Mouse (Mus musculus) liver, embryonic 12.5 days (tissue): ENCODE results near the gene Ndufa6. TPM values are rescaled to one million over a fixed set of nuclear protein-coding genes. Genes with fewer than 3 reads are reported as not detected.
"Not testable (repeated sequence)": the region's sequence is repeated elsewhere in the genome, so short reads cannot be mapped to it uniquely, and the experiment has no call there.

ENCODE experiments used
- ATAC-seq: fragments of 200-750 bp; cut with Nextera tagmentation; 2 replicates; pipeline ENCODE4 v1.8.0; 2017; ENCODE audit warnings: moderate number of reproducible peaks, mild to moderate bottlenecking, moderate library complexity
- H3K27ac ChIP-seq: fragments of 300-500 bp; sonication (generic); 2 replicates; pipeline ENCODE4 v1.5.1; 2016; ENCODE audit warnings: mild to moderate bottlenecking
- H3K27me3 ChIP-seq: fragments of 300-500 bp; sonication (generic); replicated peaks from 2 replicates; pipeline ENCODE4 v1.6.1; 2016; ENCODE audit warnings: mild to moderate bottlenecking, moderate library complexity
- H3K36me3 ChIP-seq: fragments of 300-500 bp; sonication (generic); 2 replicates; pipeline ENCODE4 v1.6.1; 2016; ENCODE audit warnings: mild to moderate bottlenecking, moderate library complexity
- H3K4me1 ChIP-seq: fragments of 300-500 bp; sonication (generic); 2 replicates; pipeline ENCODE4 v1.6.1; 2016
- H3K4me2 ChIP-seq: fragments of 300-500 bp; sonication (generic); 2 replicates; pipeline ENCODE4 v1.6.1; 2016; ENCODE audit warnings: mild to moderate bottlenecking, moderate library complexity
- H3K4me3 ChIP-seq: fragments of 300-500 bp; sonication (generic); 2 replicates; pipeline ENCODE4 v1.5.1; 2016; ENCODE audit warnings: mild to moderate bottlenecking, moderate library complexity
- H3K9ac ChIP-seq: fragments of 300-500 bp; sonication (generic); 2 replicates; pipeline ENCODE4 v1.6.1; 2016; ENCODE audit warnings: mild to moderate bottlenecking, moderate library complexity
- H3K9me3 ChIP-seq: fragments of 300-500 bp; sonication (generic); replicated peaks from 2 replicates; pipeline ENCODE4 v1.6.1; 2016; ENCODE audit warnings: mild to moderate bottlenecking, moderate library complexity
- WGBS: fragments of 180-500 bp; shearing (Covaris S2); methylation state at CpG from one replicate; pipeline ENCODE4 v1.1.7; 2016; ENCODE audit not compliant: insufficient replicate concordance; 5-methylcytosine and 5-hydroxymethylcytosine counted together
- polyA plus RNA-seq: library from polyadenylated mRNA; unstranded; fragments of >200 nt; fragmentation: Nextera tagmentation; extraction: Ambion mirVana; gene quantifications from 2 replicates; pipeline ENCODE4 v1.2.1, GENCODE M21; 2016

Gene Ndufa6
- polyA plus RNA-seq: 368 and 383 TPM in 2 replicates

DNA sequence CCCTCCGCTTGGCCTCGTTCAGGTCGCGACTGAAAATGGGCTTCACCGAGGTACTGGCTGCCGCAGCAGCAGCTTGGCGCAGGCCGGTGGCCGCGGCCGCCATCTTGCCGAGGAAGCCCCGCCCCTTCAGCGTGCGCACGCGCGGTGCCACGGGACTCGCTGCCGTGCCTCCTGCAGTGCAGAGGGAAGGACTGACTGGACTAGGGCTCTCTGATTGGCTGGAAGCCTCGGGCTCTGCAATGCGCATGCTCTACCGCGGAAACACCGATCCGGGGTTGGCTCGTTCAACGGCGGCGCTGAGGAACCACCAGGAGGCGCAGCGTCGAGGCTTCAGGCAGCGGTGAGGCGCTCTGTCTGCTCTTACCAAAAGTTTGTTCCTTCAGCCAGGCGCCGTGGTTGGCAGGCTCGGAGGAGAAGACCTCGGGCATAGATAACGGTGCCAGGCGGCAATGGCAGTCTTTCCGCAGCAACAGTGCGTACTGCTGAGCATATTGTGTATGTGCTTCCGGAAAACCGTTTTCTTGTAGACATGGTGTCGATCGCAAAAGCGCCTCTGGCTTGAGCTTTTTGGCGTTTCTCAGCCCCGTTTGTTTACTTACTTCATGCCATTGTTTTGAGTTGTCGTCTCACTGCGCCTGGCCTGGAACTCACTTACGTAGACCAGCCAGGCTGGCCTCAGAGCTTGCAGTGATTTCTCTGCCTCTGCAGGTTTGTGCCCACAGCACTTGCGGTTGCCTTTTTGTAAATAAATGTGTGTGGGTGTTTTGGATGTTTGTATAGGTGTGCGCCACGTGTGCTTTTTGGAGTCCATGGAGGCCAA is at the start of gene Ndufa6:
Gene Ndufa6 (minus strand): TSS at position 197 of the 820 bp plus-strand sequence.
- 2% methylated on average over 57 of the region's 57 CpGs for WGBS
- peaks cover 22% of the 10 kb centered on the region for H3K36me3 ChIP-seq
- peak; percentile 99 for ATAC-seq
- H3K9ac ChIP-seq: peak within 1 kb of the TSS; percentile 99
- peak within 1 kb of the TSS; percentile 94 for H3K27ac ChIP-seq
- no peaks in the 10 kb centered on the region for H3K9me3 ChIP-seq
- H3K27me3 ChIP-seq: no peaks in the 10 kb centered on the region
- peak within 1 kb of the TSS; percentile 96 for H3K4me3 ChIP-seq
- peaks cover 58% of the 10 kb centered on the region for H3K4me1 ChIP-seq
- H3K4me2 ChIP-seq: peak within 1 kb of the TSS; percentile 84

- no peak overlapping the region for H3K4me3 ChIP-seq
- no peaks in the 10 kb centered on the region for H3K4me1 ChIP-seq
- H3K4me2 ChIP-seq: no peak overlapping the region
- 74% methylated on average over 9 of the region's 9 CpGs for whole genome bisulfite sequencing
- no peak for ATAC-seq
- H3K9me3 ChIP-seq: no peaks in the 10 kb centered on the region
- H3K27ac ChIP-seq: no peak overlapping the region
- H3K9ac ChIP-seq: no peak overlapping the region
- no peaks in the 10 kb centered on the region for H3K36me3 ChIP-seq
- no peaks in the 10 kb centered on the region for H3K27me3 ChIP-seq
Measured at GRCm38 (mm10) chr15:82403606-82404005, 49.5 kb upstream of the Ndufa6 start.

GRCm38 (mm10) chr15:82402741-82403140 is 48.6 kb upstream of the Ndufa6 start:
- no peak overlapping the region for H3K4me2 ChIP-seq
- no peak overlapping the region for H3K4me3 ChIP-seq
- no peak overlapping the region for H3K9ac ChIP-seq
- WGBS: 58% methylated on average over 6 of the region's 6 CpGs
- H3K4me1 ChIP-seq: no peaks in the 10 kb centered on the region
- no peak for ATAC-seq
- H3K27me3 ChIP-seq: no peaks in the 10 kb centered on the region
- no peaks in the 10 kb centered on the region for H3K9me3 ChIP-seq
- H3K27ac ChIP-seq: no peak overlapping the region
- no peaks in the 10 kb centered on the region for H3K36me3 ChIP-seq

DNA sequence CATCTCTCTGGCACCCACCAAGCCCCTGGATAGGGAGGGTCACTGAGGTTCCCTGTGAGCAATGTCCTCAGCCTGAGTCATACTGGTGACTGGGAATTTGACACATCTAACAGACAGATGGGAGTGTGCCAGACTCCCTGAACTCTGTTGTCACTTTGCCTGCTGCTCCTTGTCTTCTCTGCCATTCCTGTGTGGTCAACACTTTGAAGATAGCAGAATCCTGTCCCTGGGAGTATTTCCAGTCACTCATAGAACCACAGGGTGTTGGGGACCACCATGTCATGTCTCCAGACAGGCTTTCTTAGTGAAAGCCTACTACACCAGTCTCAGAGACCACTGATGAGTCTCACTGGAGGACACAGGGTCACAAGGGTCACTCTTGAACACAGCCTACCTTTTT is 48.0 kb upstream of the Ndufa6 start:
- H3K4me2 ChIP-seq: no peak overlapping the region
- no peak overlapping the region for H3K27ac ChIP-seq
- no peaks in the 10 kb centered on the region for H3K9me3 ChIP-seq
- no peaks in the 10 kb centered on the region for H3K4me1 ChIP-seq
- ATAC-seq: no peak
- H3K36me3 ChIP-seq: no peaks in the 10 kb centered on the region
- H3K4me3 ChIP-seq: no peak overlapping the region
- H3K27me3 ChIP-seq: no peaks in the 10 kb centered on the region
- no peak overlapping the region for H3K9ac ChIP-seq

DNA sequence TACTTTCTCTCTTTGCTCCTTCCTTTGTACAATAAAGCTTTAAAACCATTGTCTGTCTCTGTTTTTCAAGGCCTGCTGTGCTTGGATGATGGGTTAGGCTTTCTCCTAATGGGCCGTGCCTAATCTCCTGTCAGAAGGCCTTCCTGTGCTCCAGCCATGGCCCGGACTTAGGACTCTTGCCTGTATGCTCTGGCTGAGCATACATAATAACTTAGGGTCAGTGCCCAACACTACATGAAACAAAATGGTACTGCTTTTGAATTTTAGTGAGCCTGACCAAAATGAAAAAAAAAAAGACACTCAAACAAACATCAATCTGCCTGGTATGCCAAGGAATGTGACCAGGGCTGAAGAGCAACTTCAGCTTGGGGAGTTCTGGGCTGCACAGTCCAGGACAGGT is 47.4 kb upstream of the Ndufa6 start:
- Histone ChIP-seq H3K27me3 (no peaks in the 10 kb centered on the region), H3K4me1 (no peaks in the 10 kb centered on the region), H3K27ac (no peak overlapping the region), H3K9me3 (no peaks in the 10 kb centered on the region), H3K9ac (no peak overlapping the region), H3K4me2 (no peak overlapping the region), H3K4me3 (no peak overlapping the region), H3K36me3 (no peaks in the 10 kb centered on the region)
- ATAC-seq: no peak
- 66% methylated on average over 2 of the region's 2 CpGs for WGBS

- not testable (repeated sequence) for H3K9me3 ChIP-seq, H3K4me3 ChIP-seq, H3K27ac ChIP-seq, H3K4me1 ChIP-seq, H3K4me2 ChIP-seq, H3K9ac ChIP-seq, H3K36me3 ChIP-seq, H3K27me3 ChIP-seq
- WGBS: 63% methylated on average over 3 of the region's 3 CpGs
- ATAC-seq: peak; percentile 27; the same call in 1 of the 2 replicates
Measured at GRCm38 (mm10) chr15:82395955-82396354, 41.8 kb upstream of the Ndufa6 start.

GRCm38 (mm10) chr15:82393922-82394321 is 39.8 kb upstream of the Ndufa6 start, which contains the start of gene Cyp2d11:
TSS of gene Cyp2d11 (minus strand) at chr15:82394022.
- H3K9me3 ChIP-seq, H3K4me3 ChIP-seq, H3K4me1 ChIP-seq, H3K36me3 ChIP-seq, H3K4me2 ChIP-seq, H3K27ac ChIP-seq, ATAC-seq, H3K27me3 ChIP-seq, H3K9ac ChIP-seq: not testable (repeated sequence)
- WGBS: 67% methylated on average over 2 of the region's 2 CpGs

DNA sequence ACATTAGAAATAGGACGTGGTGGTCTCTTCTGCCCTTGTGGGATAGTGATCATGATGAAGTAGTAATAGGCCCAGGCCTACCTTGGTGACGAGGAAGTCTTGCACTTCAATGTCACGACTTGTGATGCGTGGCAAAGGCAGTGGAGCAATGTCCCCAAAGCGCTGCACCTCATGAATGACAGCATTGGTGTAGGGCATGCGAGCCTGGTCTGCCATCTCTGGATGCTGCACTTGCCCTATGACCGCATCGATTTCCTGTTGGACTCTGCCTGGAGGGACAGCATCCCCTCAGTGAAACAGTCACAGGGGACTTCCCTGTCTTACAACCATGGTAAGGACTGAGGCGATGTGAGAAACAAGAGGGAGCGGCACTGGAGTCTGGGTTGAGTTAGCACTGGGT is 35.8 kb upstream of the Ndufa6 start:
- ATAC-seq, H3K36me3 ChIP-seq, H3K9me3 ChIP-seq, H3K4me3 ChIP-seq, H3K27ac ChIP-seq, H3K4me2 ChIP-seq, H3K27me3 ChIP-seq, H3K9ac ChIP-seq, H3K4me1 ChIP-seq: not testable (repeated sequence)
- 78% methylated on average over 10 of the region's 10 CpGs for WGBS

DNA sequence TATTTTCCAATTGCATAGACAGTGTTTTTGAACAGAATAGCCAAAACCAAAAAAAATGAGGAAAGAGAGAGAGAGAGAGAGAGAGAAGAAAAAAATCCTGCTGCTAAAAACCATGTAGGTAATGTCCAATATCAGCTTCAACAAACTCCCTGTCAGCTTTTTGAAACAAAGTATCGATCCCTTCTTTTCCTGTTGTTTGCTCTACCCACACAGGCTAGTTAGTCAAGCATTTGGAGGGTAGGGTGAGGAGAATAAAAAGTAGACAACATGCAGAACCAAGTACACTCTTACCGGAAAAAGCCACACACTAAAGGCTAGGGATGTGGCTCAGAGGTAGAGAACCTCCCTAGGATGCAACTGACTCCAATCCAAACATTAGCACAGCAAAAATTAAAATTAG is 31.6 kb upstream of the Ndufa6 start:
- WGBS: 68% methylated on average over 2 of the region's 2 CpGs
- Histone ChIP-seq H3K9ac (no peak overlapping the region), H3K4me1 (peaks cover 2% of the 10 kb centered on the region; the same call in 1 of the 2 replicates), H3K36me3 (no peaks in the 10 kb centered on the region), H3K9me3 (no peaks in the 10 kb centered on the region), H3K4me2 (no peak overlapping the region), H3K27ac (peak overlapping the region; percentile 14; the same call in 1 of the 2 replicates), H3K27me3 (no peaks in the 10 kb centered on the region), H3K4me3 (no peak overlapping the region)
- ATAC-seq: no peak

- ATAC-seq: no peak
- no peak overlapping the region for H3K4me2 ChIP-seq
- H3K36me3 ChIP-seq: no peaks in the 10 kb centered on the region
- 59% methylated on average over 2 of the region's 2 CpGs for WGBS
- H3K4me1 ChIP-seq: peaks cover 23% of the 10 kb centered on the region; the same call in 1 of the 2 replicates
- H3K9me3 ChIP-seq: no peaks in the 10 kb centered on the region
- no peak overlapping the region for H3K27ac ChIP-seq
- no peak overlapping the region for H3K4me3 ChIP-seq
- H3K27me3 ChIP-seq: peaks cover 7% of the 10 kb centered on the region; the same call in 1 of the 2 replicates
- H3K9ac ChIP-seq: no peak overlapping the region
Measured at GRCm38 (mm10) chr15:82382441-82382840, 28.3 kb upstream of the Ndufa6 start.

GRCm38 (mm10) chr15:82380714-82381062 is 26.6 kb upstream of the Ndufa6 start:
- no peaks in the 10 kb centered on the region for H3K9me3 ChIP-seq
- ATAC-seq: no peak
- peak overlapping the region; percentile 62; the same call in 1 of the 2 replicates for H3K9ac ChIP-seq
- peak overlapping the region; percentile 56 for H3K4me3 ChIP-seq
- H3K4me2 ChIP-seq: peak overlapping the region; percentile 75
- H3K27ac ChIP-seq: no peak overlapping the region; the same call in 1 of the 2 replicates
- H3K36me3 ChIP-seq: no peaks in the 10 kb centered on the region
- 37% methylated on average over 7 of the region's 7 CpGs for WGBS
- peaks cover 23% of the 10 kb centered on the region; the same call in 1 of the 2 replicates for H3K4me1 ChIP-seq
- H3K27me3 ChIP-seq: peaks cover 7% of the 10 kb centered on the region; the same call in 1 of the 2 replicates

GRCm38 (mm10) chr15:82379871-82380713 is 26.0 kb upstream of the Ndufa6 start, which contains the start of gene Cyp2d22:
TSS of gene Cyp2d22 (minus strand) at chr15:82380260.
- 2% methylated on average over 22 of the region's 24 CpGs for WGBS
- ATAC-seq: peak; percentile 73
- H3K27ac ChIP-seq: peak within 1 kb of the TSS; percentile 76
- H3K4me2 ChIP-seq: peak within 1 kb of the TSS; percentile 75
- no peaks in the 10 kb centered on the region for H3K36me3 ChIP-seq
- no peaks in the 10 kb centered on the region for H3K9me3 ChIP-seq
- peaks cover 7% of the 10 kb centered on the region; the same call in 1 of the 2 replicates for H3K27me3 ChIP-seq
- H3K4me3 ChIP-seq: peak within 1 kb of the TSS; percentile 56
- H3K4me1 ChIP-seq: peaks cover 23% of the 10 kb centered on the region; the same call in 1 of the 2 replicates
- peak within 1 kb of the TSS; percentile 62 for H3K9ac ChIP-seq
